Mouse (Mus musculus) hindbrain, embryonic 10.5 days (tissue): ENCODE data around the gene Nat9. TPM values are rescaled to one million over a fixed set of nuclear protein-coding genes. Genes with fewer than 3 reads are reported as not detected.

Experiments used
- DNase-seq: peaks from one replicate; pipeline ENCODE4 v3.0.0-alpha.2; 2017; ENCODE audit warnings: low spot score
- H3K27ac ChIP-seq: fragments of 300-500 bp; sonication (generic); 2 replicates; pipeline ENCODE4 v1.5.1; 2016; ENCODE audit warnings: mild to moderate bottlenecking, moderate library complexity
- H3K27me3 ChIP-seq: fragments of 300-500 bp; sonication (generic); 2 replicates; pipeline ENCODE4 v1.6.1; 2016; ENCODE audit warnings: mild to moderate bottlenecking; ENCODE audit not compliant: poor library complexity, insufficient read depth, severe bottlenecking
- H3K36me3 ChIP-seq: fragments of 300-500 bp; sonication (generic); 2 replicates; pipeline ENCODE4 v1.6.1; 2016; ENCODE audit warnings: mild to moderate bottlenecking, moderate library complexity
- H3K4me1 ChIP-seq: fragments of 300-500 bp; sonication (generic); replicated peaks from 2 replicates; pipeline ENCODE4 v1.6.1; 2016; ENCODE audit warnings: mild to moderate bottlenecking
- H3K4me3 ChIP-seq: fragments of 300-500 bp; sonication (generic); 2 replicates; pipeline ENCODE4 v1.5.1; 2016; ENCODE audit warnings: mild to moderate bottlenecking, moderate library complexity
- H3K9me3 ChIP-seq: fragments of 300-500 bp; sonication (generic); 2 replicates; pipeline ENCODE4 v1.6.1; 2016; ENCODE audit warnings: mild to moderate bottlenecking, moderate library complexity
- WGBS: fragments of 180-500 bp; shearing (Covaris S2); methylation state at CpG from one replicate; pipeline ENCODE4 v1.1.7; 2016; 5-methylcytosine and 5-hydroxymethylcytosine counted together
- polyA plus RNA-seq: library from polyadenylated mRNA; unstranded; fragments of >200 nt; fragmentation: Nextera tagmentation; extraction: Ambion mirVana; gene quantifications from 2 replicates; pipeline ENCODE4 v1.2.1, GENCODE M21; 2016

The Nat9 gene
- polyA plus RNA-seq, 1 experiment from 2014 or later: 18.7 TPM

GRCm38 (mm10) chr11:115184973-115185372 lies 2.7 kb downstream of the Nat9 start:
- no peak overlapping the region for H3K4me3 ChIP-seq
- no peak overlapping the region for H3K27ac ChIP-seq
- peaks cover 36% of the 10 kb centered on the region for H3K4me1 ChIP-seq
- DNase-seq: no peak
- WGBS: 54% methylated on average over 4 of the region's 4 CpGs
- H3K9me3 ChIP-seq: no peaks in the 10 kb centered on the region
- no peaks in the 10 kb centered on the region for H3K27me3 ChIP-seq
- H3K36me3 ChIP-seq: peaks cover 10% of the 10 kb centered on the region

- Histone ChIP-seq H3K36me3 (peaks cover 21% of the 10 kb centered on the region), H3K4me1 (peaks cover 48% of the 10 kb centered on the region), H3K27ac (no peak overlapping the region), H3K27me3 (no peaks in the 10 kb centered on the region), H3K4me3 (no peak overlapping the region), H3K9me3 (no peaks in the 10 kb centered on the region)
- 21% methylated on average over 12 of the region's 12 CpGs for WGBS
- peak; percentile 88 for DNase-seq
Measured at GRCm38 (mm10) chr11:115181913-115182638, 5.6 kb downstream of the Nat9 start.

GRCm38 (mm10) chr11:115179881-115180280 lies 7.8 kb downstream of the Nat9 start:
- peak overlapping the region; percentile 31; the same call in 1 of the 2 replicates for H3K27ac ChIP-seq
- peaks cover 12% of the 10 kb centered on the region for H3K27me3 ChIP-seq
- peaks cover 21% of the 10 kb centered on the region for H3K36me3 ChIP-seq
- WGBS: 88% methylated on average over 6 of the region's 6 CpGs
- no peak overlapping the region for H3K4me3 ChIP-seq
- peaks cover 55% of the 10 kb centered on the region for H3K4me1 ChIP-seq
- no peak for DNase-seq
- no peaks in the 10 kb centered on the region for H3K9me3 ChIP-seq

- peaks cover 60% of the 10 kb centered on the region for H3K4me1 ChIP-seq
- H3K27ac ChIP-seq: peak overlapping the region; percentile 31; the same call in 1 of the 2 replicates
- no peak for DNase-seq
- no peak overlapping the region for H3K4me3 ChIP-seq
- H3K27me3 ChIP-seq: peaks cover 19% of the 10 kb centered on the region
- H3K36me3 ChIP-seq: peaks cover 21% of the 10 kb centered on the region
- 78% methylated on average over 6 of the region's 6 CpGs for WGBS
- no peaks in the 10 kb centered on the region for H3K9me3 ChIP-seq
Measured at GRCm38 (mm10) chr11:115179191-115179590, 8.5 kb downstream of the Nat9 start.

GRCm38 (mm10) chr11:115178766-115179165 lies 8.9 kb downstream of the Nat9 start:
- WGBS: 73% methylated on average over 2 of the region's 2 CpGs
- Histone ChIP-seq H3K4me1 (peaks cover 64% of the 10 kb centered on the region), H3K27ac (0 out of 2 replicates have a peak overlapping the region, but pooled peaks have one; percentile 76), H3K4me3 (no peak overlapping the region), H3K27me3 (peaks cover 23% of the 10 kb centered on the region), H3K36me3 (peaks cover 21% of the 10 kb centered on the region), H3K9me3 (no peaks in the 10 kb centered on the region)
- no peak for DNase-seq

- peaks cover 21% of the 10 kb centered on the region for H3K36me3 ChIP-seq
- H3K4me3 ChIP-seq: peak overlapping the region; percentile 26; the same call in 1 of the 2 replicates
- H3K27me3 ChIP-seq: peaks cover 34% of the 10 kb centered on the region
- peak overlapping the region; percentile 76 for H3K27ac ChIP-seq
- DNase-seq: no peak
- whole genome bisulfite sequencing: 30% methylated on average over 10 of the region's 10 CpGs
- H3K4me1 ChIP-seq: peaks cover 74% of the 10 kb centered on the region
- no peaks in the 10 kb centered on the region for H3K9me3 ChIP-seq
Measured at GRCm38 (mm10) chr11:115177559-115178195, 10.0 kb downstream of the Nat9 start.

GRCm38 (mm10) chr11:115176399-115177190 lies 11.1 kb downstream of the Nat9 start:
- H3K36me3 ChIP-seq: peaks cover 21% of the 10 kb centered on the region
- H3K9me3 ChIP-seq: no peaks in the 10 kb centered on the region
- 64% methylated on average over 24 of the region's 24 CpGs for WGBS
- no peak for DNase-seq
- H3K4me1 ChIP-seq: peaks cover 82% of the 10 kb centered on the region
- H3K27ac ChIP-seq: peak overlapping the region; percentile 76
- H3K27me3 ChIP-seq: peaks cover 43% of the 10 kb centered on the region
- H3K4me3 ChIP-seq: peak overlapping the region; percentile 20; the same call in 1 of the 2 replicates

GRCm38 (mm10) chr11:115173549-115174339 lies 13.9 kb downstream of the Nat9 start:
- peak overlapping the region; percentile 26; the same call in 1 of the 2 replicates for H3K4me3 ChIP-seq
- DNase-seq: peak; percentile 39
- 12% methylated on average over 16 of the region's 16 CpGs for WGBS
- H3K9me3 ChIP-seq: no peaks in the 10 kb centered on the region
- H3K4me1 ChIP-seq: peaks cover 78% of the 10 kb centered on the region
- H3K36me3 ChIP-seq: no peaks in the 10 kb centered on the region
- peaks cover 50% of the 10 kb centered on the region for H3K27me3 ChIP-seq
- H3K27ac ChIP-seq: peak overlapping the region; percentile 66

- Histone ChIP-seq H3K4me3 (no peak overlapping the region), H3K27me3 (peaks cover 50% of the 10 kb centered on the region), H3K36me3 (no peaks in the 10 kb centered on the region), H3K27ac (peak overlapping the region; percentile 74), H3K4me1 (peaks cover 72% of the 10 kb centered on the region), H3K9me3 (no peaks in the 10 kb centered on the region)
- DNase-seq: peak; percentile 48
- 14% methylated on average over 4 of the region's 4 CpGs for WGBS
Measured at GRCm38 (mm10) chr11:115172825-115173287, 14.8 kb downstream of the Nat9 start.

GRCm38 (mm10) chr11:115171125-115171524 lies 16.5 kb downstream of the Nat9 start:
- Histone ChIP-seq H3K4me1 (peaks cover 60% of the 10 kb centered on the region), H3K27ac (0 out of 2 replicates have a peak overlapping the region, but pooled peaks have one; percentile 74), H3K27me3 (peaks cover 47% of the 10 kb centered on the region), H3K4me3 (no peak overlapping the region), H3K36me3 (no peaks in the 10 kb centered on the region), H3K9me3 (no peaks in the 10 kb centered on the region)
- WGBS: 43% methylated on average over 8 of the region's 8 CpGs
- DNase-seq: no peak

- no peaks in the 10 kb centered on the region for H3K9me3 ChIP-seq
- H3K27ac ChIP-seq: no peak overlapping the region
- H3K4me3 ChIP-seq: no peak overlapping the region
- no peaks in the 10 kb centered on the region for H3K36me3 ChIP-seq
- H3K27me3 ChIP-seq: peaks cover 50% of the 10 kb centered on the region
- DNase-seq: no peak
- peaks cover 60% of the 10 kb centered on the region for H3K4me1 ChIP-seq
- WGBS: 90% methylated on average over 4 of the region's 4 CpGs
Measured at GRCm38 (mm10) chr11:115169430-115169829, 18.2 kb downstream of the Nat9 start.
